Mouse (Mus musculus): Measurements from ENCODE around the gene Slc36a2. TPM values are rescaled to one million over a fixed set of nuclear protein-coding genes. Genes with fewer than 3 reads are reported as not detected.

Gene Slc36a2
- polyA plus RNA-seq, 1 experiment from 2014 or later: 0.99 TPM

DNA sequence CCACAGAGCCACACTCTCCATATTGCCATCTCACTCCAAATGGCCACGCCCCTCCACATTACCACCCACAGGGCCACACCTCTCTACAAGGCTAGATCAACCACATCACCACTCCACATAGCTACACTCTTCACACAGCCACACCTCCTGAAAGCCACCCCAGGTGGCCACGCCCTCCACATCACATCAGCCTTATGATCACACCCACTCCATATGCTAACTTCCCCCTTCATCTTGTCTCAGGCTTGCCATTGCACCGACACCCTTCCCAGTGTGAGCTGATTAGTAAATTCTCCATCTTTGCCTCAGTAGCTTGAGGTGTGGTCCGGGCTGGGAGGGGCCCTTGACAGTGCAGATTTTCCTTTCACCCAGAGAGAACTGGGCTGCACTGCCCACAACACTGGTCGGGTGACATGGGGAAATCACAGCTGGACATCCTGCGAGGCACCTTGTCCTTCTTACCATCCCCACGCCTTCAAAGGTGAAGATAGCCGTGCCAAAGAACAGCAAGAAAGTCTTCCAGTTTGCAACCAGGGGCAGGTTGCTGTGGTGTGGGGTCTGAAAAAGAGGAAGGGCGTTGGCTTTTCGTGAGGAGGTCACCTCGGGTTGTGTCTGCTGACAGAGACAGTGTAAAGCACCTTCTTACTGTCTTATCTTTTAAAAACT lies 53.7 kb downstream of the Slc36a2 start:
- ATAC-seq (ENCODE audit: low FRiP score) (no peak), DNase-seq (ENCODE audit: low spot score) (no peak)
- Histone ChIP-seq H3K9me3 (ENCODE audit: control insufficient read depth, low read length) (no peaks in the 10 kb centered on the region), H3K4me1 (replicated peaks; ENCODE audit: control insufficient read depth, insufficient read depth, low read length) (no peaks in the 10 kb centered on the region), H3K4me3 (replicated peaks; ENCODE audit: low read length) (no peak overlapping the region), H3K9ac (no peak overlapping the region), H3K27me3 (ENCODE audit: control insufficient read depth, insufficient read depth, low read length) (no peaks in the 10 kb centered on the region), H3K27ac (no peak overlapping the region), H3K36me3 (replicated peaks; ENCODE audit: control insufficient read depth, insufficient read depth) (no peaks in the 10 kb centered on the region), H3K4me2 (replicated peaks) (no peak overlapping the region)
- 92% methylated on average over 11 of the region's 11 CpGs for WGBS

DNA sequence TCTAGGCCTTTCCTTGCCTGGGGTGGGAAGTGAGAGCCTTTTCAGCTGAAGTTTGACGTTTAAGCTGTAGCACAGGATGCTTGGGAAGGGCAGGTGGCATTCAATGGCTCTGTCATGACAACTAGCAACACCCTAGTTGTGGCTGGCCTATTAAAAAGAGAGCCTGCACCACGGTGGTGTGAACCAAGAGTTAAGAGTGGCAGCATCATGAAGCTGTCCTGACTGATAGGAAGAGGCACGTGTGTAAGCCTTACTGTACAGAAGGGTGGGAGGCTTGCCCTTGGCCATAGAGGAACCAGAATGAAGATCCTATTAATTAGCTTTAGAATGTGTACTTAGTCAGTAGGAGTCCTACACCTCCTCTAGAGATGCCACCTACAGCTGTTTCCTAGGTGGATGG lies 56.5 kb downstream of the Slc36a2 start:
- Histone ChIP-seq H3K27me3 (ENCODE audit: control insufficient read depth, insufficient read depth, low read length) (no peaks in the 10 kb centered on the region), H3K4me3 (replicated peaks; ENCODE audit: low read length) (no peak overlapping the region), H3K4me2 (replicated peaks) (no peak overlapping the region), H3K27ac (no peak overlapping the region), H3K36me3 (replicated peaks; ENCODE audit: control insufficient read depth, insufficient read depth) (no peaks in the 10 kb centered on the region), H3K9ac (no peak overlapping the region), H3K4me1 (replicated peaks; ENCODE audit: control insufficient read depth, insufficient read depth, low read length) (no peaks in the 10 kb centered on the region), H3K9me3 (ENCODE audit: control insufficient read depth, low read length) (no peaks in the 10 kb centered on the region)
- WGBS: 81% methylated on average over 3 of the region's 3 CpGs
- DNase-seq (ENCODE audit: low spot score): no peak
- no peak for ATAC-seq (ENCODE audit: low FRiP score)

DNA sequence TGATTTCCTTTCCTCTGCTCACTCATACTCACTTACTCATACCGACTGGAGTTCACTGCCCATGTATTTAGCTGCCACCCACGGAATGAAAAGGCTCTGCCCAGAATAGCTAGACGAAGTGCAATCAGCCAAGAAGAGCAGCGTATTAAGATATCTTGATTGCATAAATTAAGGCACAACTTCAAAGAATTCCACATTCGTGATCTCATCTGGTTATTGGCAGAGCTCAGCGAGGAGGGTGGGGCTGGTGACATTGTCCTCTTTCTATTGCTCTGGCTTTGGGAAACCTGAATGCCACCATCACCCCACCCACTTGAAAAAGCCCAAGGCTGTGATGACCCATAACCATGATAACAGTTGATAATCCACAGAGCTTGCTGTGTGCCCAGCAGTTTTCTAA lies 56.9 kb downstream of the Slc36a2 start:
- Histone ChIP-seq H3K27ac (no peak overlapping the region), H3K4me3 (replicated peaks; ENCODE audit: low read length) (no peak overlapping the region), H3K27me3 (ENCODE audit: control insufficient read depth, insufficient read depth, low read length) (no peaks in the 10 kb centered on the region), H3K9ac (no peak overlapping the region), H3K4me2 (replicated peaks) (no peak overlapping the region), H3K36me3 (replicated peaks; ENCODE audit: control insufficient read depth, insufficient read depth) (no peaks in the 10 kb centered on the region), H3K4me1 (replicated peaks; ENCODE audit: control insufficient read depth, insufficient read depth, low read length) (no peaks in the 10 kb centered on the region), H3K9me3 (ENCODE audit: control insufficient read depth, low read length) (no peaks in the 10 kb centered on the region)
- 67% methylated on average over 6 of the region's 6 CpGs for whole genome bisulfite sequencing
- DNase-seq (ENCODE audit: low spot score) (no peak), ATAC-seq (ENCODE audit: low FRiP score) (no peak)

DNA sequence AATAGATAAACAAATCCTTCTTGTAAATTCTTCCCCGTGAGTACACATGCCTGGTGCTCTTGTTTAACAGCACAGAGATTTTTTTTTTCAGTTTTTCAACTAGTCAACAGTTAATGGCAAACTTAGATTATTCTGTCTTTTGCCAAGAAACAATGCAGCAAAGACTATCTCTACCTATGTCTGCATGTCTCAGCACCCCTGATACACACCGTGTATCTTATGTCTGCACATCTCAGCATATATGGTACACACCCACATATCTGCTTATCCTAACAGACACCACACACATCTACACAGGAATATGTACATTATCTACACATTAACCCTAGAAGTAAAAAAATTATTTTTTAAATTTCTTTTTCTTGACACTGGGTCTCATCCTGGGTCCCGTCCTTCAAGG lies 58.2 kb downstream of the Slc36a2 start:
- no peaks in the 10 kb centered on the region for H3K9me3 ChIP-seq (ENCODE audit: control insufficient read depth, low read length)
- no peak for ATAC-seq (ENCODE audit: low FRiP score)
- H3K27me3 ChIP-seq (ENCODE audit: control insufficient read depth, insufficient read depth, low read length): no peaks in the 10 kb centered on the region
- no peak overlapping the region for H3K27ac ChIP-seq
- H3K4me3 ChIP-seq (replicated peaks; ENCODE audit: low read length): no peak overlapping the region
- H3K36me3 ChIP-seq (replicated peaks; ENCODE audit: control insufficient read depth, insufficient read depth): no peaks in the 10 kb centered on the region
- no peak overlapping the region for H3K4me2 ChIP-seq (replicated peaks)
- H3K4me1 ChIP-seq (replicated peaks; ENCODE audit: control insufficient read depth, insufficient read depth, low read length): no peaks in the 10 kb centered on the region
- no peak overlapping the region for H3K9ac ChIP-seq
- 93% methylated on average over 3 of the region's 3 CpGs for WGBS
- DNase-seq (ENCODE audit: low spot score): no peak

DNA sequence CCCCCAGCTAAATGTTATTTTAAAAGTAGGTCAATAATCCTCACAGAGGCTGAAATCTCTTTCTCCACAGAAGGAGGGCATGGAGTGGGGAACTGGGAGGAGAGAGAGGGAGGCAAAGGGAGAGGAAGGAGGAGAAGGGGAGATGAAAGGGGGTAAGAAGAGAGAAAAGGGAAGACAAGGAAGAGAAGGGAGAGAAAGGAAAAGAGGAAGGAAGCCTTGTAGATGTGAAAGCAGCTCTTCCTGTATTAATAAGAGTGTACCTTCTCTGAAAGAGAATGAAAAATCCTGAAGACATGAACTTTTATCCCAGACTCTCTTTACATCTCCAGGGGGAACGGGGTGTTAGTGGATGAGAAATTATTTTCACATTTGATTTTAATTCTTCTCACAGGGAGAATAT lies 63.4 kb downstream of the Slc36a2 start:
- H3K27me3 ChIP-seq (ENCODE audit: control insufficient read depth, insufficient read depth, low read length): no peaks in the 10 kb centered on the region
- H3K9ac ChIP-seq: no peak overlapping the region
- no peaks in the 10 kb centered on the region for H3K9me3 ChIP-seq (ENCODE audit: control insufficient read depth, low read length)
- WGBS: 80% methylated on average over 1 of the region's 1 CpGs
- ATAC-seq (ENCODE audit: low FRiP score) (no peak), DNase-seq (ENCODE audit: low spot score) (no peak)
- no peaks in the 10 kb centered on the region for H3K4me1 ChIP-seq (replicated peaks; ENCODE audit: control insufficient read depth, insufficient read depth, low read length)
- H3K27ac ChIP-seq: no peak overlapping the region
- no peak overlapping the region for H3K4me3 ChIP-seq (replicated peaks; ENCODE audit: low read length)
- H3K4me2 ChIP-seq (replicated peaks): no peak overlapping the region
- H3K36me3 ChIP-seq (replicated peaks; ENCODE audit: control insufficient read depth, insufficient read depth): no peaks in the 10 kb centered on the region

DNA sequence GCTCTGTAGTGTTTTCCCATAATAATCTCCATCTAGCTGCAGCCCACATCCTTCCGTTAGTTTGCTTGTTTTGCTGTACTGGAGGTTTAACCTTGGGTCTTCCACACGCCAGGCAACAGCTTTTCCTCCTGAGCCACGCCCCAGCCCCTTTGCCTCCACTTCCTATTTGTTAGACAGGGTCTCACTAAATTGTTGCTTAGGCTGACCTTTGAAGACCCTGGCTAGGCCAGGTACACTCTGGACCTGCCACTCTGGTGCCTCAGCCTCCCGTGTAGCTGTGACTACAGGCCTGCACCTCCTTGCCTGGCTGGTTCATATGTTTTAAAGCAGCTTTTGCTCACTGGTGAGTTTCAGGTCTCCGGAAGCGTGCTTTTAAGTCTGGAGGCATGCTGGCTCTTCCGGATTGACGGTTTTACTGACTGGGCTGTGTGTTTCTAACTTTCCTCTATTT lies 64.0 kb downstream of the Slc36a2 start:
- ATAC-seq (ENCODE audit: low FRiP score) (no peak), DNase-seq (ENCODE audit: low spot score) (no peak)
- Histone ChIP-seq H3K27ac (no peak overlapping the region), H3K4me1 (replicated peaks; ENCODE audit: control insufficient read depth, insufficient read depth, low read length) (no peaks in the 10 kb centered on the region), H3K4me2 (replicated peaks) (no peak overlapping the region), H3K36me3 (replicated peaks; ENCODE audit: control insufficient read depth, insufficient read depth) (no peaks in the 10 kb centered on the region), H3K4me3 (replicated peaks; ENCODE audit: low read length) (no peak overlapping the region), H3K9ac (no peak overlapping the region), H3K27me3 (ENCODE audit: control insufficient read depth, insufficient read depth, low read length) (no peaks in the 10 kb centered on the region), H3K9me3 (ENCODE audit: control insufficient read depth, low read length) (no peaks in the 10 kb centered on the region)
- 86% methylated on average over 8 of the region's 8 CpGs for WGBS

DNA sequence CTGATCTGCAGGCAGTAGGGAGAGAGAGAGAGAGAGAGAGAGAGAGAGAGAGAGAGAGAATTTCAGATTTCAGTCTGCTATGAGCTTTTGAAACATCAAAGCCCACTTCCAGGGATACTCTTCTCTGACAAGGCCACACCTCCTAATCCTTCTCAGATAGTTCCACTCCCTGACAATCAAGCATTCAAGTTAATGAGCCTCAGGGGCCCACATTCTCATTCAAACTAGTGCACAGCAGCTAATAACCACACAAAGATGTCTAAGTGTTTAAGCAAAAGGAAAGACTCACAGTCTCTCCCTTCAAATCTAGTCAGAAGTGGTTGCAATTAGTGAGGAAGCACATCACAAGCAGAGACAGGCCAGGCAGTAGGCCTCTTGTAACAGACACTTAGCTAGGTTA lies 64.6 kb downstream of the Slc36a2 start:
- Histone ChIP-seq H3K4me2 (replicated peaks) (no peak overlapping the region), H3K9me3 (ENCODE audit: control insufficient read depth, low read length) (no peaks in the 10 kb centered on the region), H3K27me3 (ENCODE audit: control insufficient read depth, insufficient read depth, low read length) (no peaks in the 10 kb centered on the region), H3K36me3 (replicated peaks; ENCODE audit: control insufficient read depth, insufficient read depth) (no peaks in the 10 kb centered on the region), H3K9ac (no peak overlapping the region), H3K4me1 (replicated peaks; ENCODE audit: control insufficient read depth, insufficient read depth, low read length) (no peaks in the 10 kb centered on the region), H3K4me3 (replicated peaks; ENCODE audit: low read length) (no peak overlapping the region), H3K27ac (no peak overlapping the region)
- DNase-seq (ENCODE audit: low spot score): no peak
- no peak for ATAC-seq (ENCODE audit: low FRiP score)

DNA sequence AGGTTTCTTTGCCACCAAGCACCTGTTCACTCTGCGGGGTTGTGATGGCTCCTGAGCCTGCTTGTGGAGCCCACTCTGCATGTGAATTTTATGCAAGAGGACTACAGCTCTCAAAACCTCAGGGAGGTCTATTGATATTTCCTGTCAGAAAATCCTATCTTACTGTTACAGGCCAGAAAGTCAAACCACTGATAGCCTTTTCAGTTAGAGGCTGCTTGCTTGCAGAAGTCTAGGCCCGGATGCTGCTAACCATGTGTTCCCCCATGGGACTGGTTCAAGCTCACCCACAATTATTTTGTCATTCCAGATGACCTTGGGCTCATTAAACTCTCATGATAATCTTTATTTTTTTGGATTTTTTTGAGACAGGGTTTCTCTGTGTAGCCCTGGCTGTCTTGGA lies 67.8 kb downstream of the Slc36a2 start:
- no peaks in the 10 kb centered on the region for H3K9me3 ChIP-seq (ENCODE audit: control insufficient read depth, low read length)
- no peak overlapping the region for H3K27ac ChIP-seq
- no peak overlapping the region for H3K4me2 ChIP-seq (replicated peaks)
- no peaks in the 10 kb centered on the region for H3K4me1 ChIP-seq (replicated peaks; ENCODE audit: control insufficient read depth, insufficient read depth, low read length)
- no peaks in the 10 kb centered on the region for H3K36me3 ChIP-seq (replicated peaks; ENCODE audit: control insufficient read depth, insufficient read depth)
- H3K27me3 ChIP-seq (ENCODE audit: control insufficient read depth, insufficient read depth, low read length): no peaks in the 10 kb centered on the region
- ATAC-seq (ENCODE audit: low FRiP score) (no peak), DNase-seq (ENCODE audit: low spot score) (no peak)
- H3K9ac ChIP-seq: no peak overlapping the region
- no peak overlapping the region for H3K4me3 ChIP-seq (replicated peaks; ENCODE audit: low read length)
- WGBS: 86% methylated on average over 2 of the region's 2 CpGs

DNA sequence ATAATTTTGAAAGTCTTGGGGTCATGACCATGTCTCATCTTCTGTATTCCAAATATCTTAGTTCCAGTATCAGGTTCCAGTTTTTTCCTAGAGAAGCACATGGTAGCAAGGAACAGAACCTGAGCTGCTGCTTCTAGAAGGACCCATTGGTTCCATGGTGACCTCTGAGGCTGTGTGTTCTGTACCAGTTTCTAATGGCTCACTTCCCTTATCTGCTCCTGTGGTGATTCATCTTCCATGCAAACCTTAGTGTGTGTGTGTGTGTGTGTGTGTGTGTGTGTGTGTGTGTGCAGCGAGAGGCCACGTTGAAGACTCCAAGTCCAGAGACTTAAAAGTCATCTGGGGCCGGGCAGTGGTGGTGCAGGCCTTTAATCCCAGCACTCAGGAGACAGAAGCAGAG lies 68.9 kb downstream of the Slc36a2 start:
- Histone ChIP-seq H3K9me3 (ENCODE audit: control insufficient read depth, low read length) (no peaks in the 10 kb centered on the region), H3K4me2 (replicated peaks) (no peak overlapping the region), H3K27me3 (ENCODE audit: control insufficient read depth, insufficient read depth, low read length) (no peaks in the 10 kb centered on the region), H3K9ac (no peak overlapping the region), H3K36me3 (replicated peaks; ENCODE audit: control insufficient read depth, insufficient read depth) (no peaks in the 10 kb centered on the region), H3K4me3 (replicated peaks; ENCODE audit: low read length) (no peak overlapping the region), H3K27ac (no peak overlapping the region), H3K4me1 (replicated peaks; ENCODE audit: control insufficient read depth, insufficient read depth, low read length) (no peaks in the 10 kb centered on the region)
- WGBS: 94% methylated on average over 3 of the region's 3 CpGs
- DNase-seq (ENCODE audit: low spot score): no peak
- no peak for ATAC-seq (ENCODE audit: low FRiP score)

DNA sequence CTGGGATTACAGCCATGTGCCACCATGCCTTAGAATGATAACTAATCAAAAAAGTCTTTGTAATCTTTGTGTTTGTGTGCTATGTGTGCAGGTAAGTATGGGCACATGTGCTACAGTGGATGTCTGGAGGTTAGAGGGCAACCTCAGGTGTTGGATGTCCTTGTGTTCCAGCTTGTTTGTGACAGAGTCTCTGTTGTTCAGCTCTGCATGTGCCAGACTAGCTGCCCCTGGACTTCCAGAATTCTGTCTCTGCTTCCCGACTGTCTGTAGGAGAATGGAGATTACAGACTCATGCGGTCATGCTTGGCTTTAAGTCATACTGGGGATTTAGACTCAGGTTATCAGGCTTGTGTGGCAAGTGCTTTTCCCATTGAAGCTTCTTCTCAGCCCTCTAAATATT lies 70.6 kb downstream of the Slc36a2 start:
- Histone ChIP-seq H3K36me3 (replicated peaks; ENCODE audit: control insufficient read depth, insufficient read depth) (no peaks in the 10 kb centered on the region), H3K4me1 (replicated peaks; ENCODE audit: control insufficient read depth, insufficient read depth, low read length) (no peaks in the 10 kb centered on the region), H3K9ac (no peak overlapping the region), H3K27ac (no peak overlapping the region), H3K9me3 (ENCODE audit: control insufficient read depth, low read length) (no peaks in the 10 kb centered on the region), H3K27me3 (ENCODE audit: control insufficient read depth, insufficient read depth, low read length) (no peaks in the 10 kb centered on the region), H3K4me2 (replicated peaks) (no peak overlapping the region), H3K4me3 (replicated peaks; ENCODE audit: low read length) (no peak overlapping the region)
- 90% methylated on average over 2 of the region's 2 CpGs for WGBS
- DNase-seq (ENCODE audit: low spot score): no peak
- ATAC-seq (ENCODE audit: low FRiP score): no peak

Measured in hindbrain, embryonic 14.5 days (tissue).